Mouse (Mus musculus): ENCODE measurements at regions not wholly inside any gene's neighbourhood (a gene's known extent, or its start where the extent isn't known, plus 50 kb on each side); places are given as distances from the start of the nearest gene placed in this dataset.

- Histone ChIP-seq H3K9me3 (ENCODE audit: control insufficient read depth, low read length) (no peaks in the 10 kb centered on the region), H3K9ac (ENCODE audit: low read depth, low read length) (no peak overlapping the region), H3K4me1 (ENCODE audit: control insufficient read depth, insufficient read depth, low read length) (peaks cover 10% of the 10 kb centered on the region; the same call in 1 of the 2 replicates), H3K36me3 (ENCODE audit: control insufficient read depth, insufficient read depth, low read length) (no peaks in the 10 kb centered on the region), H3K4me3 (ENCODE audit: low read length) (no peak overlapping the region), H3K27ac (ENCODE audit: low read length) (no peak overlapping the region), H3K27me3 (replicated peaks; ENCODE audit: control insufficient read depth, insufficient read depth, low read length) (no peaks in the 10 kb centered on the region), H3K4me2 (ENCODE audit: low read depth, low read length) (no peak overlapping the region)
- no peak for ATAC-seq
- 83% methylated on average over 2 of the region's 2 CpGs for WGBS
Measured at GRCm38 (mm10) chr16:20808263-20808662, 74.0 kb upstream of the Thpo start.

GRCm38 (mm10) chr16:20806739-20807138 is 72.4 kb upstream of the Thpo start:
- Histone ChIP-seq H3K4me1 (ENCODE audit: control insufficient read depth, insufficient read depth, low read length) (peaks cover 13% of the 10 kb centered on the region; the same call in 1 of the 2 replicates), H3K9ac (ENCODE audit: low read depth, low read length) (no peak overlapping the region), H3K27me3 (replicated peaks; ENCODE audit: control insufficient read depth, insufficient read depth, low read length) (no peaks in the 10 kb centered on the region), H3K9me3 (ENCODE audit: control insufficient read depth, low read length) (no peaks in the 10 kb centered on the region), H3K36me3 (ENCODE audit: control insufficient read depth, insufficient read depth, low read length) (no peaks in the 10 kb centered on the region), H3K27ac (ENCODE audit: low read length) (no peak overlapping the region), H3K4me2 (ENCODE audit: low read depth, low read length) (no peak overlapping the region), H3K4me3 (ENCODE audit: low read length) (no peak overlapping the region)
- 81% methylated on average over 7 of the region's 7 CpGs for WGBS
- no peak for ATAC-seq

GRCm38 (mm10) chr16:20805793-20806192 is 71.5 kb upstream of the Thpo start:
- peaks cover 13% of the 10 kb centered on the region; the same call in 1 of the 2 replicates for H3K4me1 ChIP-seq (ENCODE audit: control insufficient read depth, insufficient read depth, low read length)
- ATAC-seq: no peak
- H3K9ac ChIP-seq (ENCODE audit: low read depth, low read length): no peak overlapping the region
- H3K4me3 ChIP-seq (ENCODE audit: low read length): no peak overlapping the region
- 82% methylated on average over 6 of the region's 6 CpGs for WGBS
- no peak overlapping the region for H3K4me2 ChIP-seq (ENCODE audit: low read depth, low read length)
- H3K36me3 ChIP-seq (ENCODE audit: control insufficient read depth, insufficient read depth, low read length): no peaks in the 10 kb centered on the region
- no peak overlapping the region for H3K27ac ChIP-seq (ENCODE audit: low read length)
- H3K9me3 ChIP-seq (ENCODE audit: control insufficient read depth, low read length): no peaks in the 10 kb centered on the region
- no peaks in the 10 kb centered on the region for H3K27me3 ChIP-seq (replicated peaks; ENCODE audit: control insufficient read depth, insufficient read depth, low read length)

- Histone ChIP-seq H3K4me2 (ENCODE audit: low read depth, low read length) (peak overlapping the region; percentile 64), H3K36me3 (ENCODE audit: control insufficient read depth, insufficient read depth, low read length) (no peaks in the 10 kb centered on the region), H3K4me1 (ENCODE audit: control insufficient read depth, insufficient read depth, low read length) (peaks cover 13% of the 10 kb centered on the region; the same call in 1 of the 2 replicates), H3K9me3 (ENCODE audit: control insufficient read depth, low read length) (no peaks in the 10 kb centered on the region), H3K4me3 (ENCODE audit: low read length) (peak overlapping the region; percentile 36), H3K9ac (ENCODE audit: low read depth, low read length) (no peak overlapping the region), H3K27me3 (replicated peaks; ENCODE audit: control insufficient read depth, insufficient read depth, low read length) (no peaks in the 10 kb centered on the region), H3K27ac (ENCODE audit: low read length) (peak overlapping the region; percentile 43; the same call in 1 of the 2 replicates)
- 27% methylated on average over 6 of the region's 6 CpGs for WGBS
- no peak for ATAC-seq
Measured at GRCm38 (mm10) chr16:20805086-20805485, 70.8 kb upstream of the Thpo start.

- Histone ChIP-seq H3K4me2 (ENCODE audit: low read depth, low read length) (peak overlapping the region; percentile 64), H3K9ac (ENCODE audit: low read depth, low read length) (peak overlapping the region; percentile 59; the same call in 1 of the 2 replicates), H3K27me3 (replicated peaks; ENCODE audit: control insufficient read depth, insufficient read depth, low read length) (no peaks in the 10 kb centered on the region), H3K4me3 (ENCODE audit: low read length) (peak overlapping the region; percentile 36), H3K4me1 (ENCODE audit: control insufficient read depth, insufficient read depth, low read length) (peaks cover 13% of the 10 kb centered on the region; the same call in 1 of the 2 replicates), H3K36me3 (ENCODE audit: control insufficient read depth, insufficient read depth, low read length) (no peaks in the 10 kb centered on the region), H3K27ac (ENCODE audit: low read length) (peak overlapping the region; percentile 43; the same call in 1 of the 2 replicates), H3K9me3 (ENCODE audit: control insufficient read depth, low read length) (no peaks in the 10 kb centered on the region)
- peak; percentile 80 for ATAC-seq
- WGBS: 0% methylated on average over 10 of the region's 10 CpGs
Measured at GRCm38 (mm10) chr16:20804601-20805017, 70.3 kb upstream of the Thpo start.

GRCm38 (mm10) chr16:20803278-20803930 is 69.1 kb upstream of the Thpo start:
- WGBS: 63% methylated on average over 7 of the region's 7 CpGs
- Histone ChIP-seq H3K4me1 (ENCODE audit: control insufficient read depth, insufficient read depth, low read length) (peaks cover 13% of the 10 kb centered on the region; the same call in 1 of the 2 replicates), H3K9me3 (ENCODE audit: control insufficient read depth, low read length) (no peaks in the 10 kb centered on the region), H3K27me3 (replicated peaks; ENCODE audit: control insufficient read depth, insufficient read depth, low read length) (no peaks in the 10 kb centered on the region), H3K9ac (ENCODE audit: low read depth, low read length) (peak overlapping the region; percentile 2; the same call in 1 of the 2 replicates), H3K27ac (ENCODE audit: low read length) (peak overlapping the region; percentile 11; the same call in 1 of the 2 replicates), H3K36me3 (ENCODE audit: control insufficient read depth, insufficient read depth, low read length) (no peaks in the 10 kb centered on the region), H3K4me3 (ENCODE audit: low read length) (no peak overlapping the region), H3K4me2 (ENCODE audit: low read depth, low read length) (no peak overlapping the region)
- ATAC-seq: peak; percentile 57

GRCm38 (mm10) chr16:20802724-20803123 is 68.4 kb upstream of the Thpo start:
- no peaks in the 10 kb centered on the region for H3K27me3 ChIP-seq (replicated peaks; ENCODE audit: control insufficient read depth, insufficient read depth, low read length)

GRCm38 (mm10) chr16:20800038-20800437 is 65.7 kb upstream of the Thpo start:
- no peak overlapping the region for H3K4me3 ChIP-seq (ENCODE audit: low read length)
- no peak overlapping the region for H3K4me2 ChIP-seq (ENCODE audit: low read depth, low read length)
- no peaks in the 10 kb centered on the region for H3K27me3 ChIP-seq (replicated peaks; ENCODE audit: control insufficient read depth, insufficient read depth, low read length)
- 96% methylated on average over 3 of the region's 3 CpGs for WGBS
- no peak overlapping the region for H3K27ac ChIP-seq (ENCODE audit: low read length)
- no peaks in the 10 kb centered on the region for H3K36me3 ChIP-seq (ENCODE audit: control insufficient read depth, insufficient read depth, low read length)
- ATAC-seq: no peak
- H3K4me1 ChIP-seq (ENCODE audit: control insufficient read depth, insufficient read depth, low read length): peaks cover 11% of the 10 kb centered on the region; the same call in 1 of the 2 replicates
- no peak overlapping the region for H3K9ac ChIP-seq (ENCODE audit: low read depth, low read length)
- H3K9me3 ChIP-seq (ENCODE audit: control insufficient read depth, low read length): no peaks in the 10 kb centered on the region

More at GRCm38 (mm10) chr16:20802724-20803123, 68.4 kb upstream of the Thpo start:
- Histone ChIP-seq H3K4me2 (ENCODE audit: low read depth, low read length) (no peak overlapping the region), H3K9me3 (ENCODE audit: control insufficient read depth, low read length) (no peaks in the 10 kb centered on the region), H3K4me3 (ENCODE audit: low read length) (no peak overlapping the region), H3K9ac (ENCODE audit: low read depth, low read length) (no peak overlapping the region), H3K27ac (ENCODE audit: low read length) (no peak overlapping the region), H3K36me3 (ENCODE audit: control insufficient read depth, insufficient read depth, low read length) (no peaks in the 10 kb centered on the region), H3K4me1 (ENCODE audit: control insufficient read depth, insufficient read depth, low read length) (peaks cover 13% of the 10 kb centered on the region; the same call in 1 of the 2 replicates)
- 67% methylated on average over 6 of the region's 6 CpGs for WGBS
- ATAC-seq: no peak

GRCm38 (mm10) chr16:20798115-20798514 is 63.8 kb upstream of the Thpo start:
- Histone ChIP-seq H3K4me2 (ENCODE audit: low read depth, low read length) (no peak overlapping the region), H3K9me3 (ENCODE audit: control insufficient read depth, low read length) (no peaks in the 10 kb centered on the region), H3K27me3 (replicated peaks; ENCODE audit: control insufficient read depth, insufficient read depth, low read length) (no peaks in the 10 kb centered on the region), H3K36me3 (ENCODE audit: control insufficient read depth, insufficient read depth, low read length) (no peaks in the 10 kb centered on the region), H3K4me1 (ENCODE audit: control insufficient read depth, insufficient read depth, low read length) (peaks cover 1% of the 10 kb centered on the region; the same call in 1 of the 2 replicates), H3K9ac (ENCODE audit: low read depth, low read length) (no peak overlapping the region), H3K27ac (ENCODE audit: low read length) (no peak overlapping the region), H3K4me3 (ENCODE audit: low read length) (no peak overlapping the region)
- 51% methylated on average over 4 of the region's 4 CpGs for WGBS
- ATAC-seq: no peak
